16 mouse cellular contexts compared by ENCODE assay signal in genomic region chr2:109816993-109817392, GRCm38 (mm10).
"Had no signal": no experiment of that assay in that cellular context is flagged by ENCODE, and none has a peak within 500 bp of the region (broad histone marks: within the 10 kb centered on the region; RNA-seq: fewer than 3 reads in every experiment).

No protein-coding gene starts in this region.

- H3K27me3 ChIP-seq: neural tube, embryonic 13.5 days; neural tube, embryonic 15.5 days; stomach, embryonic 15.5 days had no signal

- H3K4me3 ChIP-seq: neural tube, embryonic 13.5 days; neural tube, embryonic 15.5 days; stomach, embryonic 15.5 days had no signal

- DNase-seq: retina, postnatal 1 day; right cerebral cortex, adult 18-20 months; right cerebral cortex, postnatal 14 days; right cerebral cortex, postnatal 25 days; right cerebral cortex, postnatal 4 days; spleen, adult 18-20 months; thymus, adult 18-20 months; thymus, adult 2 months; thymus, postnatal 14 days; thymus, postnatal 25 days; thymus, postnatal 36 days; thymus, postnatal 4 days had no signal

- H3K9ac ChIP-seq: neural tube, embryonic 13.5 days; neural tube, embryonic 15.5 days; stomach, embryonic 15.5 days had no signal

- H3K4me2 ChIP-seq: neural tube, embryonic 13.5 days; neural tube, embryonic 15.5 days; stomach, embryonic 15.5 days had no signal

- H3K27ac ChIP-seq: neural tube, embryonic 13.5 days; neural tube, embryonic 15.5 days; stomach, embryonic 15.5 days; stomach, postnatal 0 days had no signal

- H3K4me1 ChIP-seq: neural tube, embryonic 13.5 days; neural tube, embryonic 15.5 days had no signal

- H3K36me3 ChIP-seq: neural tube, embryonic 13.5 days; neural tube, embryonic 15.5 days; stomach, embryonic 15.5 days had no signal

- H3K9me3 ChIP-seq: neural tube, embryonic 13.5 days; neural tube, embryonic 15.5 days; stomach, embryonic 15.5 days had no signal
